Mouse (Mus musculus) erythroid progenitor cell, adult 5-6 weeks (primary cell): Measurements from ENCODE around the gene Gm2244. TPM values are rescaled to one million over a fixed set of nuclear protein-coding genes. Genes with fewer than 3 reads are reported as not detected.
"Not testable (repeated sequence)": the region's sequence is repeated elsewhere in the genome, so short reads cannot be mapped to it uniquely, and the experiment has no call there.

Source experiments
- ATAC-seq: replicated peaks from 2 replicates; pipeline ENCODE4 v1.8.0; 2016; ENCODE audit warnings: moderate number of reproducible peaks, mild to moderate bottlenecking, moderate TSS enrichment, inconsistent platforms; ENCODE audit not compliant: poor library complexity, low FRiP score, severe bottlenecking
- total RNA-seq, 2 experiments: library from RNA; stranded (forward) in 1 of 2; stranded (reverse) in 1 of 2; fragments of 150-400 nt in 1 of 2; fragments of 186-747, 209-891 nt in 1 of 2; gene quantifications; 2 replicates each; pipeline versions ENCODE4 v1.2.3 to v1.2.4; 2015 to 2017; ENCODE audit warnings: low replicate concordance in 2 of 2

The Gm2244 gene
- not detected in 2 replicates for total RNA-seq (2015; ENCODE audit: low replicate concordance)
- not detected in 2 replicates for total RNA-seq (2017; ENCODE audit: low replicate concordance)

GRCm38 (mm10) chr14:19549863-19550262 is at the start of gene Gm2244:
Gene Gm2244 (minus strand): TSS chr14:19549963.
- ATAC-seq, result not testable (repeated sequence)

- not testable (repeated sequence) for ATAC-seq
Observed at GRCm38 (mm10) chr14:19584804-19585667, 35.3 kb upstream of the Gm2244 start, which contains the start of gene Gm2237. Gene Gm2237 (minus strand): TSS chr14:19585135.

Other genes with a start within 250 kb of the Gm2244 start
- 4.2 and 16.2 TPM in 2 replicates for gene Gm21738, start 131.0 kb downstream of the Gm2244 start, total RNA-seq (2015; ENCODE audit: low replicate concordance)
- gene Gm21738, start 131.0 kb downstream of the Gm2244 start, total RNA-seq (2017; ENCODE audit: low replicate concordance), result 56.7 and 87.0 TPM in 2 replicates
- 2.5 TPM in 1 of 2 replicates, not detected in the other for gene Gm2237, start 35.2 kb upstream of the Gm2244 start, total RNA-seq (2015; ENCODE audit: low replicate concordance)
- 0.64 TPM in 1 of 2 replicates, not detected in the other for gene Gm2237, start 35.2 kb upstream of the Gm2244 start, total RNA-seq (2017; ENCODE audit: low replicate concordance)
- not detected in 2 replicates for gene Gm5458, start 52.6 kb upstream of the Gm2244 start, total RNA-seq (2015; ENCODE audit: low replicate concordance)
- not detected in 2 replicates for gene Gm5458, start 52.6 kb upstream of the Gm2244 start, total RNA-seq (2017; ENCODE audit: low replicate concordance)
- 0.72 and 1.3 TPM in 2 replicates for gene Nid2, start 201.3 kb upstream of the Gm2244 start, total RNA-seq (2015; ENCODE audit: low replicate concordance)
- gene Nid2, start 201.3 kb upstream of the Gm2244 start, total RNA-seq (2017; ENCODE audit: low replicate concordance), result 0.13 TPM in 1 of 2 replicates, not detected in the other